Mouse (Mus musculus): ENCODE data around the gene Inafm1. TPM values are rescaled to one million over a fixed set of nuclear protein-coding genes. Genes with fewer than 3 reads are reported as not detected.
"Not testable (repeated sequence)": the region's sequence is repeated elsewhere in the genome, so short reads cannot be mapped to it uniquely, and the experiment has no call there.

Inafm1 gene
- polyA plus RNA-seq, 1 experiment from 2014 or later, result 39.3 TPM

GRCm38 (mm10) chr7:16310521-16311452, 37.4 kb upstream of the Inafm1 start:
- H3K4me1 ChIP-seq (replicated peaks), result peaks cover 63% of the 10 kb centered on the region
- peak overlapping the region; percentile 93 for H3K9ac ChIP-seq
- H3K4me3 ChIP-seq, result peak overlapping the region; percentile 69
- H3K27ac ChIP-seq (replicated peaks), result peak overlapping the region; percentile 97
- peak; percentile 8; the same call in 1 of the 2 replicates for ATAC-seq (ENCODE audit: low read depth)
- 0% methylated on average over 29 of the region's 31 CpGs for WGBS
- no peaks in the 10 kb centered on the region for H3K9me3 ChIP-seq
- no peaks in the 10 kb centered on the region for H3K36me3 ChIP-seq
- H3K27me3 ChIP-seq, result no peaks in the 10 kb centered on the region
- peak overlapping the region; percentile 96 for H3K4me2 ChIP-seq

DNA sequence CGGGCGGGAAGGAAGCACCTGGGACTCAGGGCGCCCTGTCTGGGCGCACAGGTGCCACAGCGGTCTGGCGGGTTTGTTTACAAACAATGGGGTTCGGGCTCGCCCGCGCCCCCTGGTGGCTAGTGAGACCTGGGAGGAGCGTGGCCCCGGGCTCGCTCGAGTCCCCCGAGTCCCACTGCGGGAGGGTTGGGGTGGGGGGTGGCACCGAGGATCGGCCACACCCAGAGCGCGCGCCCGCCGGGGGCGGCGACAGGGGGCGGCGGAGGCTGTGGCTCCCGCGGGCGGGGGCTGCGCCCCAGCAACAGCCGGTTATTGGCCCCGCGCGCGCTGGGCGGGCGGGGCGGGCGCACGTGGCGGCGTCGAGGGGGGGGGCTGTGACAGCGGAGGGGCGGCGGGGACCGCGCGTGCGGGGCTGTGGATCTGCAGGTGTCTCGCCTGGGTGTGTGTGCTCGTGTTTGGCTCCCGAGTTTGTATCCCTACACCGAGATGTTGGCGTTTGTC, 36.7 kb upstream of the Inafm1 start:
- no peaks in the 10 kb centered on the region for H3K36me3 ChIP-seq
- H3K9ac ChIP-seq, result peak overlapping the region; percentile 93
- WGBS, result under 1% methylated on average over 29 of the region's 56 CpGs
- no peaks in the 10 kb centered on the region for H3K9me3 ChIP-seq
- peak overlapping the region; percentile 67 for H3K27ac ChIP-seq (replicated peaks)
- ATAC-seq (ENCODE audit: low read depth), result peak; percentile 6; the same call in 1 of the 2 replicates
- peaks cover 63% of the 10 kb centered on the region for H3K4me1 ChIP-seq (replicated peaks)
- peak overlapping the region; percentile 96 for H3K4me2 ChIP-seq
- H3K4me3 ChIP-seq, result peak overlapping the region; percentile 69
- H3K27me3 ChIP-seq, result no peaks in the 10 kb centered on the region

DNA sequence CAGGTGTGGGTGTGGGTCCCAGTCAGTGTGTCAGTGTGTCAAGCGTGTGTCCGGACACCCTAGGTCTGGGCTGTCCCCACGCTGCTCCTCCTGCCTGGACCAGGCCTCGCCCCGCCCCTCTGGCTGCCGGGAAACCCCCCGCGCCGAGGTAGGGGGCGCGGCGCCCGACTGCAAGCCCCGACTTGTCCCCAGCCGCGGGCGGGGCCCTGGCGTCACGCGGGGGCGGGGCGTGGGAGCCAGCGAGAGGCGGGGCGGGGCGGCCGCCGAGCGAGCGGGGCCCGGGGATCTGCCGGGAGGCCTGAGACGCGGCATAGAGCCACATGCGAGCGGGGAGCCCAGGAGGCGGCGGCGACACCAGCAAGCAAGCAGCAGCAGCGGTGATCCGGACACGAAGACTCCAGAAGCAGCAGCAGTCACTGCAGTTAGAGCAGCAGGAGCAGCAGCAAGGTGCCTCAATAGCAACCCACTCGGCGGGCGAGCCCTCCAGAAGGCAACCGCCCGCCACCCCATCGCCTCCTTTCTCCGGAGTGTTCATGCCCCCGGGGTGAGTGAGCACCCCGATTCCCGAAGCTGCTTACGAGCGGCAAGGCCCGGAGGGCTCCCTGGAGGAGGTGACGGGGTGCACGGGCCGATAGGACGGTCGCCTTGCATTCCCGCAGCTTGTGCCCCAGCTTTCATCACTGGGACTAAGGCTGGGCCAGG, 36.1 kb upstream of the Inafm1 start:
- peak; percentile 25 for ATAC-seq (ENCODE audit: low read depth)
- WGBS, result under 1% methylated on average over 60 of the region's 61 CpGs
- H3K27ac ChIP-seq (replicated peaks), result peak overlapping the region; percentile 67
- peak overlapping the region; percentile 96 for H3K4me2 ChIP-seq
- H3K36me3 ChIP-seq, result no peaks in the 10 kb centered on the region
- peaks cover 58% of the 10 kb centered on the region for H3K4me1 ChIP-seq (replicated peaks)
- no peaks in the 10 kb centered on the region for H3K9me3 ChIP-seq
- peak overlapping the region; percentile 93 for H3K9ac ChIP-seq
- no peaks in the 10 kb centered on the region for H3K27me3 ChIP-seq
- H3K4me3 ChIP-seq, result peak overlapping the region; percentile 69

- Histone ChIP-seq H3K27me3 (no peaks in the 10 kb centered on the region), H3K27ac (replicated peaks) (peak overlapping the region; percentile 67), H3K4me2 (peak overlapping the region; percentile 96), H3K36me3 (no peaks in the 10 kb centered on the region), H3K9me3 (no peaks in the 10 kb centered on the region), H3K9ac (peak overlapping the region; percentile 93), H3K4me1 (replicated peaks) (peaks cover 53% of the 10 kb centered on the region), H3K4me3 (peak overlapping the region; percentile 69)
- no peak for ATAC-seq (ENCODE audit: low read depth)
- 38% methylated on average over 16 of the region's 16 CpGs for WGBS
Measured at GRCm38 (mm10) chr7:16308555-16309317, 35.3 kb upstream of the Inafm1 start.

DNA sequence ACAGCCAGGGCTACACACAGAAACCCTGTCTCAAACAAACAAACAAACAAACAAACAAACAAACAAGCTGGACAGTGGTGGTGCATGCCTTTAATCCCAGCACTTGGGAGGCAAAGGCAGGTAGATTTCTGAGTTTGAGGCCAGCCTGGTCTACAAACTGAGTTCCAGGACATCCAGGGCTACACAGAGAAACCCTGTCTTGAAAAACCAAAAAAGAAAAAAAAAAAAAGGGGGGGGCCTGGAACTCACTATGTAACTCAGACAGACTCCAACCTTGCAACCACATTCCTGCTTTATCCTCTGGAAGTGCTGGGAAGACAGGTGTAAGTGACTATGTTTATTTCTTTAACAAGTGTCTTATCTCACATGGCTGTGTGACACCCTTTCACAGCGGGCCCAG, 34.7 kb upstream of the Inafm1 start, which contains the start of gene Bbc3:
TSS of gene Bbc3 (plus strand) at position 301 of the 400 bp plus-strand sequence.
- WGBS, result 62% methylated on average over 1 of the region's 1 CpGs
- H3K27me3 ChIP-seq; H3K9me3 ChIP-seq; H3K36me3 ChIP-seq; ATAC-seq (ENCODE audit: low read depth): not testable (repeated sequence)
- Histone ChIP-seq H3K27ac (replicated peaks) (peak within 1 kb of the TSS; percentile 67), H3K4me3 (peak within 1 kb of the TSS; percentile 69), H3K4me1 (replicated peaks) (peaks cover 47% of the 10 kb centered on the region), H3K4me2 (peak within 1 kb of the TSS; percentile 96), H3K9ac (peak within 1 kb of the TSS; percentile 93)

GRCm38 (mm10) chr7:16307141-16307540, 33.7 kb upstream of the Inafm1 start:
- H3K27me3 ChIP-seq, result not testable (repeated sequence)

DNA sequence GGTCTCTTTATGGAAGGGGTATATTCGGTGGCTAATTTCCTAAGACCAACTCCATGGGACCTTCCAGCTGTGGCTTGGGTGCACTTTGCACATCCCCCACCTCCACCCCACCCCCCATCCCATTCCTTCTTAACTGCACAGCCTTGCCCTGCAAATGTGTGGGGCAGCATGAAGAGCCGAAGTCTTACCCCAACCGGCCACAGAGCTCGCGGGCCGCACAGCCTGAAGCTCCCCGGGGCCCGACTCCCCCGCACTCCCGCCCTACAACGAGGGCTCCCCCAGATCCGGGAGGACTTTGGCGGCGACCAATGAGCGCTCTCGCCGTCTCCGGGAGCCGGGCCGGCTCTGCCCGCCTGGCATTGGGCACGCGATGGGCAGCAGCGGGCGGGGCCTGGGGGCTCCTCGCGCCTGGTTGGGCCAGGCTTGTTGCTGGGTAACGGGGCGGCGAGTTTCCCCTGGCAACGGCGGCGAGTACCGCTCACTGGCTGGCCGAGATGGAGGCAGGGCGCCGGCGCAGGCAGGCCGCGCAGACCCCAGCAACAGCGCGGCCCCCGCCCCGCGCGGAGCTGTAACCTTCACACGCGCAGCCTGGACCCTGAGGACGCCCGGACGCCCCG, 26.1 kb upstream of the Inafm1 start:
- Histone ChIP-seq H3K4me3 (peak overlapping the region; percentile 47), H3K27me3 (no peaks in the 10 kb centered on the region), H3K36me3 (no peaks in the 10 kb centered on the region), H3K9ac (peak overlapping the region; percentile 69), H3K27ac (replicated peaks) (peak overlapping the region; percentile 80), H3K4me2 (peak overlapping the region; percentile 82), H3K9me3 (no peaks in the 10 kb centered on the region), H3K4me1 (replicated peaks) (peaks cover 46% of the 10 kb centered on the region)
- WGBS, result 1% methylated on average over 50 of the region's 52 CpGs
- peak; percentile 90 for ATAC-seq (ENCODE audit: low read depth)

More at GRCm38 (mm10) chr7:16307141-16307540, 33.7 kb upstream of the Inafm1 start:
- not testable (repeated sequence) for H3K36me3 ChIP-seq; ATAC-seq (ENCODE audit: low read depth); H3K4me3 ChIP-seq; H3K27ac ChIP-seq (replicated peaks); H3K4me2 ChIP-seq; H3K9me3 ChIP-seq; H3K9ac ChIP-seq
- WGBS, result 80% methylated on average over 6 of the region's 6 CpGs
- H3K4me1 ChIP-seq (replicated peaks), result peaks cover 37% of the 10 kb centered on the region

GRCm38 (mm10) chr7:16298927-16299326, 25.5 kb upstream of the Inafm1 start:
- H3K36me3 ChIP-seq, result no peaks in the 10 kb centered on the region
- H3K4me2 ChIP-seq, result peak overlapping the region; percentile 82
- H3K27me3 ChIP-seq, result no peaks in the 10 kb centered on the region
- peak overlapping the region; percentile 78 for H3K27ac ChIP-seq (replicated peaks)
- peak overlapping the region; percentile 47 for H3K4me3 ChIP-seq
- WGBS, result 72% methylated on average over 5 of the region's 5 CpGs
- ATAC-seq (ENCODE audit: low read depth), result no peak
- H3K4me1 ChIP-seq (replicated peaks), result peaks cover 47% of the 10 kb centered on the region
- H3K9ac ChIP-seq, result peak overlapping the region; percentile 69; the same call in 1 of the 2 replicates
- H3K9me3 ChIP-seq, result no peaks in the 10 kb centered on the region

DNA sequence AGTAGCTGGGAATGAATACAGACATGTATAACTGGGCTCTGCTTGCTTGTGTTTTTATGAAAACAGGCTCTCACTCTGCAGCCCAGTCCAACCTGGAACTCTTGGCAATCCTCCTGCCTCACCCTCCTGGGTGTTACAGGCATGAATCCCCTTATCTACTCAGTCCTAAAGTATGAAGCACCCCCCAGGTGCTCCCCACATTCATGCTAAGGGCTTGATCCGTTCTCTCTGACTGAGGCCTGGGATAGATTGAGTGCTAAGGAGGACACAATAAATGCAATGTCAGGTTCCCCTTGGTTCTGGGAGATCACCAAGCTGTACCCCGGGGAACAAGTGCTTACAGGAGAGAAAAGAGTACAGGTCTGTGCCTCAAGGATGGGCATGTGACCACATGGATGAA, 24.2 kb upstream of the Inafm1 start:
- no peak for ATAC-seq (ENCODE audit: low read depth)
- Histone ChIP-seq H3K36me3 (no peaks in the 10 kb centered on the region), H3K4me3 (peak overlapping the region; percentile 40; the same call in 1 of the 2 replicates), H3K4me2 (peak overlapping the region; percentile 64; the same call in 1 of the 2 replicates), H3K27ac (replicated peaks) (peak overlapping the region; percentile 72), H3K4me1 (replicated peaks) (peaks cover 47% of the 10 kb centered on the region), H3K9ac (no peak overlapping the region), H3K9me3 (no peaks in the 10 kb centered on the region), H3K27me3 (no peaks in the 10 kb centered on the region)
- 59% methylated on average over 2 of the region's 2 CpGs for WGBS

- peak overlapping the region; percentile 64 for H3K4me2 ChIP-seq
- peak overlapping the region; percentile 40 for H3K4me3 ChIP-seq
- peak overlapping the region; percentile 72 for H3K27ac ChIP-seq (replicated peaks)
- peaks cover 47% of the 10 kb centered on the region for H3K4me1 ChIP-seq (replicated peaks)
- WGBS, result 1% methylated on average over 22 of the region's 22 CpGs
- ATAC-seq (ENCODE audit: low read depth), result 0 out of 2 replicates have a peak, but pooled peaks have one; percentile 3
- no peaks in the 10 kb centered on the region for H3K9me3 ChIP-seq
- H3K9ac ChIP-seq, result peak overlapping the region; percentile 68
- no peaks in the 10 kb centered on the region for H3K36me3 ChIP-seq
- no peaks in the 10 kb centered on the region for H3K27me3 ChIP-seq
Measured at GRCm38 (mm10) chr7:16296766-16297390, 23.5 kb upstream of the Inafm1 start.

Measured in neural tube, embryonic 13.5 days (tissue).